27 mouse cellular contexts compared by ENCODE assay signal in genomic region chr6:128053000-128053732, GRCm38 (mm10).
DNase-seq lines count a peak whose midpoint lies in the region; ATAC-seq lines count a peak whose summit lies in the region.
"Had no signal": no experiment of that assay in that cellular context is flagged by ENCODE, and none has a peak within 500 bp of the region (broad histone marks: within the 10 kb centered on the region; RNA-seq: fewer than 3 reads in every experiment).

No protein-coding gene starts in this region.

- H3K27me3 ChIP-seq in heart, embryonic 10.5 days (ENCODE audit: insufficient read depth, poor library complexity, severe bottlenecking), result no peaks in the 10 kb centered on the region
- no peaks in the 10 kb centered on the region for H3K27me3 ChIP-seq in midbrain, embryonic 10.5 days (ENCODE audit: low read depth, poor library complexity, severe bottlenecking)
- no peaks in the 10 kb centered on the region for H3K27me3 ChIP-seq in midbrain, embryonic 15.5 days (replicated peaks)
- no peaks in the 10 kb centered on the region; the same call in 1 of the 2 replicates for H3K27me3 ChIP-seq in embryonic facial prominence, embryonic 13.5 days
- H3K27me3 ChIP-seq: forebrain, embryonic 15.5 days; limb, embryonic 15.5 days; megakaryocyte, embryonic 14.5 days; neural tube, embryonic 12.5 days had no signal

- H3K36me3 ChIP-seq in heart, embryonic 10.5 days, result peaks cover 4% of the 10 kb centered on the region; the same call in 1 of the 2 replicates
- H3K36me3 ChIP-seq in midbrain, embryonic 10.5 days, result no peaks in the 10 kb centered on the region
- no peaks in the 10 kb centered on the region for H3K36me3 ChIP-seq in midbrain, embryonic 15.5 days (replicated peaks)
- 0 out of 2 replicates have a peak, but pooled peaks cover 5% of the 10 kb centered on the region for H3K36me3 ChIP-seq in embryonic facial prominence, embryonic 13.5 days
- H3K36me3 ChIP-seq: forebrain, embryonic 15.5 days; G1E; limb, embryonic 15.5 days; neural tube, embryonic 12.5 days had no signal

- H3K4me2 ChIP-seq in midbrain, embryonic 15.5 days, result no peak overlapping the region
- no peak overlapping the region for H3K4me2 ChIP-seq in embryonic facial prominence, embryonic 13.5 days
- H3K4me2 ChIP-seq: forebrain, embryonic 15.5 days; limb, embryonic 15.5 days; lung, embryonic 14.5 days; neural tube, embryonic 12.5 days had no signal

- no peak; the same call in none of the 2 replicates for ATAC-seq in midbrain, embryonic 15.5 days (replicated peaks)
- peak; percentile 20; the same call in 1 of the 2 replicates for ATAC-seq in embryonic facial prominence, embryonic 13.5 days (ENCODE audit: insufficient number of reproducible peaks, insufficient read depth, low FRiP score, low TSS enrichment, low read depth)
- ATAC-seq: activated CD4-positive, CD25-positive, alpha-beta regulatory T cell, adult 4 months; forebrain, embryonic 15.5 days; hindbrain, postnatal 0 days; intestine, embryonic 16.5 days had no signal

- no peak overlapping the region for H3K9ac ChIP-seq in midbrain, embryonic 15.5 days
- H3K9ac ChIP-seq in embryonic facial prominence, embryonic 13.5 days, result no peak overlapping the region
- H3K9ac ChIP-seq: forebrain, embryonic 15.5 days; limb, embryonic 15.5 days; liver, embryonic 14.5 days; lung, embryonic 14.5 days; neural tube, embryonic 12.5 days had no signal

- H3K9me3 ChIP-seq in heart, embryonic 10.5 days, result no peaks in the 10 kb centered on the region
- H3K9me3 ChIP-seq in midbrain, embryonic 10.5 days (replicated peaks), result no peaks in the 10 kb centered on the region
- no peaks in the 10 kb centered on the region for H3K9me3 ChIP-seq in midbrain, embryonic 15.5 days
- no peaks in the 10 kb centered on the region for H3K9me3 ChIP-seq in embryonic facial prominence, embryonic 13.5 days
- H3K9me3 ChIP-seq: forebrain, embryonic 15.5 days; limb, embryonic 15.5 days; megakaryocyte, embryonic 14.5 days; neural tube, embryonic 12.5 days had no signal

- WGBS in heart, embryonic 10.5 days, result 55% methylated on average over 10 of the region's 10 CpGs
- WGBS in midbrain, embryonic 10.5 days, result 71% methylated on average over 10 of the region's 10 CpGs
- 61% methylated on average over 10 of the region's 10 CpGs for WGBS in midbrain, embryonic 15.5 days
- 37% methylated on average over 10 of the region's 10 CpGs for WGBS in embryonic facial prominence, embryonic 13.5 days

- no peak overlapping the region for H3K4me3 ChIP-seq in heart, embryonic 10.5 days
- no peak overlapping the region for H3K4me3 ChIP-seq in midbrain, embryonic 10.5 days
- H3K4me3 ChIP-seq in midbrain, embryonic 15.5 days, result no peak overlapping the region
- no peak overlapping the region for H3K4me3 ChIP-seq in embryonic facial prominence, embryonic 13.5 days
- H3K4me3 ChIP-seq: forebrain, embryonic 15.5 days; layer of hippocampus, adult 2 months; limb, embryonic 15.5 days; megakaryocyte, embryonic 14.5 days; neural tube, embryonic 12.5 days had no signal

- H3K4me1 ChIP-seq in heart, embryonic 10.5 days, result peaks cover 65% of the 10 kb centered on the region
- H3K4me1 ChIP-seq in midbrain, embryonic 10.5 days, result peaks cover 17% of the 10 kb centered on the region
- H3K4me1 ChIP-seq in midbrain, embryonic 15.5 days, result peaks cover 8% of the 10 kb centered on the region
- H3K4me1 ChIP-seq in embryonic facial prominence, embryonic 13.5 days, result peaks cover 25% of the 10 kb centered on the region

- H3K27ac ChIP-seq in heart, embryonic 10.5 days, result peak overlapping the region; percentile 67; the same call in 1 of the 2 replicates
- 0 out of 2 replicates have a peak overlapping the region, but pooled peaks have one; percentile 33 for H3K27ac ChIP-seq in midbrain, embryonic 10.5 days (replicated peaks)
- no peak overlapping the region for H3K27ac ChIP-seq in midbrain, embryonic 15.5 days
- H3K27ac ChIP-seq in embryonic facial prominence, embryonic 13.5 days, result no peak overlapping the region
- H3K27ac ChIP-seq: forebrain, embryonic 15.5 days; hindbrain, postnatal 0 days; layer of hippocampus, adult 2 months; limb, embryonic 15.5 days; liver, embryonic 14.5 days; neural tube, embryonic 12.5 days had no signal

- no peak for DNase-seq in heart, embryonic 10.5 days (ENCODE audit: low spot score)
- no peak for DNase-seq in heart, adult 9 months (ENCODE audit: low spot score in 2 of 2)
- DNase-seq in midbrain, embryonic 10.5 days (ENCODE audit: low spot score), result no peak
- DNase-seq in Muller cell, postnatal 12 days (ENCODE audit: inconsistent ontology term), result peak; percentile 96
- DNase-seq in gastrocnemius, postnatal 4 days (ENCODE audit: low spot score in 2 of 2), result no peak
- no peak for DNase-seq in adrenal gland, adult 8-10 months
- DNase-seq: adrenal gland, postnatal 10 days; cerebellum, postnatal 10 days; gastrocnemius, postnatal 36 days; kidney, postnatal 25 days; layer of hippocampus, postnatal 36 days; lung, embryonic 14.5 days; retina, postnatal 1 day; right cerebral cortex, postnatal 25 days; spleen, adult 18-20 months had no signal

Comparison
In these comparisons a context has a peak if more than half of its experiments do, and no peak if none do; other contexts are left out.
1. H3K27ac ChIP-seq: peak in heart, embryonic 10.5 days (single experiment) and midbrain, embryonic 10.5 days (single experiment); none in midbrain, embryonic 15.5 days (single experiment) and embryonic facial prominence, embryonic 13.5 days (single experiment).